Mouse (Mus musculus): ENCODE results near the gene Fgfr2.

DNA sequence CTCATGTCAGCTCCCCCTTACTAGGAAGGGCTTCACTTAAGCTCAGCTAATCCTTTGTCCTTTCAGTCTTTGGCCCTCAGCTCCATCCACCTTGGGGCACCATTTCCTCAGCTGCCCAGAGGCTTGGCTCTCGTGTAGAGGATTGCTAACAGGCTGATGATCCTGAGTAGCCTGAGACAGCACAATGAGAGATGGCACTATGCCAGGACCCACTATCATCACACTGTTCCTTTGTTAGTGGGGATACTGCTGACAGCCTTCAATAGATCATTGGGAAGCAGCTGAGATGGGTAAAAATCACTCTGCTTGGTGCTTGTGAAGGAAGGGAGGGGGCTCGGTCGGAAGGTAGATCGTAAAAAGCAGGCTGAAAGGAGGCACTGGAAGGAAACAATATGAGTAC, 693.8 kb downstream of the Fgfr2 start:
- TF ChIP-seq CTCF (IDR thresholded peaks at IDR 0.05; ENCODE audit: control insufficient read depth, insufficient read depth, insufficient read length) (no peak), MAX (IDR thresholded peaks at IDR 0.05) (no peak), CEBPB (IDR thresholded peaks at IDR 0.05; ENCODE audit: low read depth) (no peak), USF1 (IDR thresholded peaks at IDR 0.05; ENCODE audit: low read depth) (no peak), FOSL1 (IDR thresholded peaks at IDR 0.05; ENCODE audit: insufficient read depth, low read length, poor library complexity, severe bottlenecking) (no peak), MYOG (IDR thresholded peaks at IDR 0.05; ENCODE audit: control insufficient read depth, extremely low read depth, insufficient read length) (no peak)
